Mouse (Mus musculus) liver, adult 2 months (tissue): ENCODE data around the gene a. TPM values are rescaled to one million over a fixed set of nuclear protein-coding genes. Genes with fewer than 3 reads are reported as not detected.

Experiments
- DNase-seq: peaks from one replicate; pipeline ENCODE4 v3.0.0-alpha.2; 2011; ENCODE audit warnings: low read depth, low spot score; ENCODE audit errors: extremely low read depth
- H3K27ac ChIP-seq: fragments of 200-500 bp; replicated peaks from 2 replicates; pipeline ENCODE4 v1.5.1; 2012; ENCODE audit warnings: low read depth, mild to moderate bottlenecking, control low read depth, inconsistent platforms, low read length; ENCODE audit not compliant: insufficient read depth
- H3K27me3 ChIP-seq: fragments of 200-500 bp; 2 replicates; pipeline ENCODE4 v1.6.1; 2012; ENCODE audit warnings: mild to moderate bottlenecking, moderate library complexity, low read length, inconsistent platforms; ENCODE audit not compliant: control insufficient read depth, insufficient read depth
- H3K36me3 ChIP-seq: fragments of 200-500 bp; 2 replicates; pipeline ENCODE4 v1.6.1; 2012; ENCODE audit warnings: low read length, inconsistent platforms; ENCODE audit not compliant: control insufficient read depth, insufficient read depth
- H3K4me1 ChIP-seq: fragments of 200-500 bp; 2 replicates; pipeline ENCODE4 v1.6.1; 2011; ENCODE audit warnings: low read length; ENCODE audit not compliant: control insufficient read depth, insufficient read depth
- H3K4me3 ChIP-seq: fragments of 200-500 bp; 2 replicates; pipeline ENCODE4 v1.5.1; 2011; ENCODE audit warnings: low read depth, mild to moderate bottlenecking, control low read depth, low read length, moderate library complexity; ENCODE audit not compliant: insufficient read depth
- H3K79me2 ChIP-seq: fragments of 200-500 bp; 2 replicates; pipeline ENCODE4 v1.6.1; 2012; ENCODE audit warnings: inconsistent platforms, mild to moderate bottlenecking, low read length, moderate library complexity; ENCODE audit not compliant: control insufficient read depth, insufficient read depth
- H3K9ac ChIP-seq: fragments of 200-500 bp; 2 replicates; pipeline ENCODE4 v1.6.1; 2012; ENCODE audit warnings: low read depth, mild to moderate bottlenecking, control low read depth, inconsistent platforms, low read length
- CTCF ChIP-seq: fragments of 200-500 bp; IDR thresholded peaks from 2 replicates; pipeline ENCODE4 v1.5.1; 2011; ENCODE audit warnings: low read depth, low read length, control low read depth
- POLR2A ChIP-seq: fragments of 200-500 bp; IDR thresholded peaks from 2 replicates; pipeline ENCODE4 v1.6.1; 2011; ENCODE audit warnings: low read length, control low read depth; ENCODE audit not compliant: insufficient read depth; ENCODE audit errors: extremely low read depth
- WGBS: fragments of 180-500 bp; shearing (Covaris S2); methylation state at CpG from one replicate; pipeline ENCODE4 v1.1.7; 2018; 5-methylcytosine and 5-hydroxymethylcytosine counted together
- polyA plus RNA-seq: library from polyadenylated mRNA; depleted of rRNA; stranded (reverse); fragments of >200 nt; gene quantifications from 2 replicates; pipeline ENCODE4 v1.2.3, GENCODE M21; 2012
- total RNA-seq: library from RNA; depleted of rRNA; stranded (reverse); fragments of >200 nt; gene quantifications from 2 replicates; pipeline ENCODE4 v1.2.3, GENCODE M21; 2014

a gene
- total and polyA plus RNA-seq, 2 experiments = not detected

DNA sequence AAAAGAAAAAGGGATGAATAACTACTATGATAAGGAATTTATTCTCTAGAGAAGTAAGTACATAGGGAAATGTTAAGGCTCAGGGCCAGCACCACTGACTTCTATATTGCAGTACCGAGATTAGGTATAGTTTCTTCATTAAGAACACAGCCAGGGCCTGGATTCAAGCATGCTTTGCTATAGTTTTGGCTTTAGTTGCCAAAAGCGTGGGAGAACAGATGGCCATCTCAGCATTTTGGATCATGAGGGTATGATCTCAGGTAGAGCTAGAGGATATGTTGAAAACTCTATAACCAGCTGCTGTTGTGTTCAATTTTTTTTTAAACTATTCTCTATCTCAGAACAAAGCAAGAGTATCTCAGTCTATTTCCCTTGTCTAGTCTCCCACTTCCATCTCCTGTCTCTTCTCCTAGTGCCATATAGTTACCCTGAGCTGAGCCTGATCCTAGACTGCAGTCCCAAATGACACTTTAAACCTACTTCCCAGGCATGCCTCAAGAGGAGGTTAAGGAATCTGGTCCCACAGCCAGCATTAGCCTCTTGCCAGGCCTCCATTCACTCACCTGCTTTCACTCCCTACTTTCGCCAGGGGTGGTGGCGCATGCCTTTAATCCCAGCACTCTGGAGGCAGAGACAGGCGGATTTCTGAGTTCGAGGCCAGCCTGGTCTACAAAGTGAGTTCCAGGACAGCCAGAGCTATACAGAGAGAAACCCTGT, 43.1 kb downstream of the a start:
- Histone ChIP-seq H3K4me1 (no peaks in the 10 kb centered on the region; the same call in 1 of the 2 replicates), H3K36me3 (no peaks in the 10 kb centered on the region), H3K9ac (no peak overlapping the region), H3K27me3 (no peaks in the 10 kb centered on the region), H3K4me3 (no peak overlapping the region), H3K79me2 (peaks cover 39% of the 10 kb centered on the region; the same call in 1 of the 2 replicates), H3K27ac (no peak overlapping the region)
- no peak for DNase-seq
- WGBS = 95% methylated on average over 6 of the region's 6 CpGs
- TF ChIP-seq CTCF (no peak), POLR2A (no peak)

- 78% methylated on average over 2 of the region's 2 CpGs for WGBS
- no peaks in the 10 kb centered on the region for H3K36me3 ChIP-seq
- no peak for TF ChIP-seq POLR2A
- no peak for TF ChIP-seq CTCF
Measured at GRCm38 (mm10) chr2:154836537-154836936, 45.3 kb downstream of the a start.

DNA sequence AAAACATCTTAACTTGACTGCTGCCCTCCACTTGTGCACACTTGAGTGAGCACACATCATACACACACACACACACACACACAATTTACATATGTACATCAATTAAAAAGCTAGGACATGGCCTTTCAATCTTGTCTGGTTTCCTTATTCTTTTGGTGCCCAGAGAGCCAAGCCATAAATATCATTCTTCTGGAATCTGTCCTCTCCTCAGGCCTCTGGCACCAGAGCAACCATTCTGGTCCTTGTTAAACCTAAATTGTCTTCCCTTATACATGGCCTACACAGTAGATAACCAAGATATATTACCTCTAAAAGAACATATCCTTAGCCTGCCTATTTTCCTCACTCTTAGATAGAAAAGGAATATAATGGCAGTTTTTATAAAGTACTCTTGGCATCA, 56.9 kb downstream of the a start:
- H3K4me1 ChIP-seq = peaks cover 3% of the 10 kb centered on the region; the same call in 1 of the 2 replicates
- H3K27ac ChIP-seq = no peak overlapping the region
- H3K27me3 ChIP-seq = no peaks in the 10 kb centered on the region
- H3K4me3 ChIP-seq = no peak overlapping the region
- H3K36me3 ChIP-seq = no peaks in the 10 kb centered on the region; the same call in 1 of the 2 replicates
- peaks cover 7% of the 10 kb centered on the region; the same call in 1 of the 2 replicates for H3K79me2 ChIP-seq
- DNase-seq = no peak
- no peak for TF ChIP-seq CTCF
- TF ChIP-seq POLR2A = no peak
- no peak overlapping the region for H3K9ac ChIP-seq

More at GRCm38 (mm10) chr2:154836537-154836936, 45.3 kb downstream of the a start:
- Histone ChIP-seq H3K4me1 (no peaks in the 10 kb centered on the region; the same call in 1 of the 2 replicates), H3K9ac (no peak overlapping the region), H3K27me3 (no peaks in the 10 kb centered on the region), H3K79me2 (peaks cover 27% of the 10 kb centered on the region; the same call in 1 of the 2 replicates), H3K4me3 (no peak overlapping the region), H3K27ac (no peak overlapping the region)
- DNase-seq = no peak

DNA sequence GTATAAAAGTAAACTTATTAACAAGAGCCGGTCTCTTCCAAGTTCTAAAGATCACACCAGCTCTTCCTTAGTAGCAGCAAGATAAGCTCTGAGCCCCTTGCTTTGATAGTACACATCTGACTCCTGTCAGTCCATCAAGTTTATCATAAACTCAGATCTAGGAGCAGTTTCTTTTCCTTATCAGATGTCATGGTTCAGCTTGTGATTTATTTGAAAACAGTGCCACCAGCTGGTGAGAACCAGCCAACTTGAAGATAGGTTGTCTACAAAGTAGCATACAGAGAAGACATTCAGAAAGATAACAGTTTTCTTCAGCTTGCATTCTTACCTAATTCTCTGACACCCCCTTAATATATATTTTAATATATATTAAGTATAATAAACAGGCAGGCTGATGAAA, 64.2 kb downstream of the a start:
- Histone ChIP-seq H3K79me2 (peaks cover 5% of the 10 kb centered on the region; the same call in 1 of the 2 replicates), H3K4me3 (no peak overlapping the region), H3K36me3 (peaks cover 15% of the 10 kb centered on the region), H3K27me3 (no peaks in the 10 kb centered on the region), H3K27ac (no peak overlapping the region), H3K4me1 (peaks cover 3% of the 10 kb centered on the region; the same call in 1 of the 2 replicates), H3K9ac (no peak overlapping the region)
- TF ChIP-seq POLR2A (no peak), CTCF (peak; percentile 27; the same call in 1 of the 2 replicates)
- peak; percentile 62 for DNase-seq
- WGBS = 81% methylated on average over 1 of the region's 1 CpGs

DNA sequence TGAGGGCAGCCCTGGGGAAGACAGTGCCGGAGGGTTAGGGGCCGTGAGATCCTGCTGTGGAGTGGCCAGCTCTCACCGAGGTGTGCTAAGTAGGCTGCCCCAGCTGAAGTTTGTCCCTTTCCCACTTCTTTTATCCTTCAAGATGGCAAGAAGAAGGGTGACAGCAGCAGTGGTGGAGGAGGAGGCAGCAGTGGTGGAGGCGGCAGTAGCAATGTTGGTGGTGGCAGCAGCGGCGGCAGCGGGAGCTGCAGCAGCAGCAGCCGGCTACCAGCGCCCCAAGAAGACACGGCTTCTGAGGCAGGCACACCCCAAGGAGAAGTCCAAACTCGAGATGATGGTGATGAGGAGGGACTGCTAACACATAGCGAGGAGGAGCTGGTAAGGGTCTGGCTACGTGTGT, 72.5 kb downstream of the a start:
- 93% methylated on average over 13 of the region's 13 CpGs for WGBS
- Histone ChIP-seq H3K4me3 (no peak overlapping the region), H3K79me2 (no peaks in the 10 kb centered on the region), H3K36me3 (peaks cover 53% of the 10 kb centered on the region), H3K4me1 (peaks cover 2% of the 10 kb centered on the region; the same call in 1 of the 2 replicates), H3K27me3 (no peaks in the 10 kb centered on the region), H3K9ac (no peak overlapping the region), H3K27ac (no peak overlapping the region)
- TF ChIP-seq POLR2A (no peak), CTCF (no peak)
- no peak for DNase-seq

- DNase-seq = no peak
- TF ChIP-seq CTCF (no peak), POLR2A (no peak)
- no peaks in the 10 kb centered on the region for H3K79me2 ChIP-seq
- peaks cover 64% of the 10 kb centered on the region for H3K36me3 ChIP-seq
- 83% methylated on average over 3 of the region's 3 CpGs for WGBS
- no peaks in the 10 kb centered on the region for H3K27me3 ChIP-seq
- H3K9ac ChIP-seq = no peak overlapping the region
- H3K4me1 ChIP-seq = peaks cover 2% of the 10 kb centered on the region; the same call in 1 of the 2 replicates
- H3K27ac ChIP-seq = no peak overlapping the region
- no peak overlapping the region for H3K4me3 ChIP-seq
Measured at GRCm38 (mm10) chr2:154865696-154866095, 74.5 kb downstream of the a start.
